ENCODE assay signal across 28 mouse cellular contexts in genomic region chr16:91328922-91329321, GRCm38 (mm10). TPM values are rescaled to one million over a fixed set of nuclear protein-coding genes. Genes with fewer than 3 reads are reported as not detected.
DNase-seq lines count a peak whose midpoint lies in the region; ATAC-seq lines count a peak whose summit lies in the region.
"Had no signal": no experiment of that assay in that cellular context is flagged by ENCODE, and none has a peak within 500 bp of the region (broad histone marks: within the 10 kb centered on the region; RNA-seq: fewer than 3 reads in every experiment).

No protein-coding gene starts in this region.

- peak overlapping the region; percentile 26 for H3K4me3 ChIP-seq in megakaryocyte, embryonic 14.5 days (replicated peaks)
- no peak overlapping the region for H3K4me3 ChIP-seq in kidney, embryonic 15.5 days (replicated peaks)
- H3K4me3 ChIP-seq: heart, embryonic 12.5 days; left cerebral cortex, adult 2 months; limb, embryonic 10.5 days; liver, embryonic 15.5 days; lung, embryonic 15.5 days; midbrain, embryonic 12.5 days had no signal

- no peaks in the 10 kb centered on the region for H3K4me1 ChIP-seq in megakaryocyte, embryonic 14.5 days
- H3K4me1 ChIP-seq in kidney, embryonic 15.5 days = no peaks in the 10 kb centered on the region
- H3K4me1 ChIP-seq: heart, embryonic 12.5 days; limb, embryonic 10.5 days; liver, embryonic 15.5 days; lung, embryonic 15.5 days had no signal

- WGBS in kidney, embryonic 15.5 days = 84% methylated on average over 19 of the region's 19 CpGs

- ATAC-seq in megakaryocyte, adult 5-6 weeks (ENCODE audit: poor library complexity, severe bottlenecking) = no peak
- peak; percentile 87 for ATAC-seq in cerebellum, adult (ENCODE audit: insufficient number of reproducible peaks, low FRiP score, low TSS enrichment)
- ATAC-seq in kidney, embryonic 15.5 days (replicated peaks; ENCODE audit: low FRiP score) = no peak
- ATAC-seq: forebrain, embryonic 14.5 days; Patski had no signal

- no peak overlapping the region for H3K4me2 ChIP-seq in kidney, embryonic 15.5 days
- H3K4me2 ChIP-seq: heart, embryonic 12.5 days; liver, embryonic 15.5 days; lung, embryonic 15.5 days; midbrain, embryonic 12.5 days had no signal

- peak; percentile 83 for DNase-seq in cerebellum, adult 18-20 months
- peak; percentile 91 to 94 for DNase-seq in cerebellum, postnatal 14 days
- no peak for DNase-seq in right cerebral cortex, postnatal 4 days
- DNase-seq: B cell, adult 2 months; gastrocnemius, postnatal 10 days; heart, adult 18-20 months; heart, postnatal 10 days; kidney, adult 2 months; kidney, postnatal 10 days; liver; lung, postnatal 36 days; thymus, adult 18-20 months; thymus, postnatal 36 days had no signal

- peaks cover 39% of the 10 kb centered on the region for H3K27me3 ChIP-seq in megakaryocyte, embryonic 14.5 days (replicated peaks)
- H3K27me3 ChIP-seq in kidney, embryonic 15.5 days = peaks cover 64% of the 10 kb centered on the region
- H3K27me3 ChIP-seq: lung, embryonic 15.5 days had no signal

- no peaks in the 10 kb centered on the region for H3K36me3 ChIP-seq in megakaryocyte, embryonic 14.5 days (replicated peaks; ENCODE audit: low read length)
- no peaks in the 10 kb centered on the region for H3K36me3 ChIP-seq in kidney, embryonic 15.5 days
- H3K36me3 ChIP-seq: G1E; heart, embryonic 12.5 days; limb, embryonic 10.5 days; liver, embryonic 15.5 days; lung, embryonic 15.5 days; midbrain, embryonic 12.5 days had no signal

- H3K9ac ChIP-seq in kidney, embryonic 15.5 days = no peak overlapping the region
- H3K9ac ChIP-seq: heart, embryonic 12.5 days; liver, embryonic 15.5 days; lung, embryonic 15.5 days; midbrain, embryonic 12.5 days had no signal

- no peaks in the 10 kb centered on the region for H3K9me3 ChIP-seq in megakaryocyte, embryonic 14.5 days
- H3K9me3 ChIP-seq in kidney, embryonic 15.5 days (replicated peaks) = no peaks in the 10 kb centered on the region
- H3K9me3 ChIP-seq: G1E; heart, embryonic 12.5 days; limb, embryonic 10.5 days; liver, embryonic 15.5 days; lung, embryonic 15.5 days; midbrain, embryonic 12.5 days had no signal

- no peak overlapping the region for H3K27ac ChIP-seq in kidney, embryonic 15.5 days
- H3K27ac ChIP-seq: left cerebral cortex, adult 2 months; limb, embryonic 10.5 days; liver, embryonic 15.5 days; lung, embryonic 15.5 days; midbrain, embryonic 12.5 days had no signal

RNA-seq across cellular contexts. Expression of gene Ifnar2, which starts 43.7 kb away (rescaled TPM):
- polyA plus RNA-seq in megakaryocyte, embryonic 14.5 days (2012; ENCODE audit: insufficient read depth, low replicate concordance) = 45.8 and 47.7 TPM in 2 replicates
- total RNA-seq in megakaryocyte, adult 5-6 weeks (2015) = 287 and 289 TPM in 2 replicates
- 257 and 285 TPM in 2 replicates for total RNA-seq in megakaryocyte, adult 5-6 weeks (2017)
- polyA plus RNA-seq in kidney, embryonic 15.5 days (2015; fragmentation: Nextera tagmentation; extraction: Ambion mirVana) = 50.5 and 51.8 TPM in 2 replicates

RNA-seq across cellular contexts. Expression of gene Olig1, which starts 59.4 kb away (rescaled TPM):
- not detected in 2 replicates for polyA plus RNA-seq in megakaryocyte, embryonic 14.5 days (2012; ENCODE audit: insufficient read depth, low replicate concordance)
- not detected in 2 replicates for total RNA-seq in megakaryocyte, adult 5-6 weeks (2015)
- not detected in 2 replicates for total RNA-seq in megakaryocyte, adult 5-6 weeks (2017)
- 0.09 and 0.12 TPM in 2 replicates for polyA plus RNA-seq in kidney, embryonic 15.5 days (2015; fragmentation: Nextera tagmentation; extraction: Ambion mirVana)
- total RNA-seq: CH12.LX; G1E; heart, postnatal 10 days had no signal
- polyA plus RNA-seq: G1E; heart, embryonic 12.5 days; limb, embryonic 10.5 days; Patski; stomach, embryonic 14.5 days had no signal
